Mouse (Mus musculus) stomach, embryonic 14.5 days (tissue): ENCODE results near the gene Ttll5. TPM values are rescaled to one million over a fixed set of nuclear protein-coding genes. Genes with fewer than 3 reads are reported as not detected.

ENCODE experiments used
- ATAC-seq: fragments of 200-750 bp; cut with Nextera tagmentation; 2 replicates; pipeline ENCODE4 v1.8.0; 2017; ENCODE audit warnings: low read depth, moderate TSS enrichment; ENCODE audit not compliant: insufficient number of reproducible peaks, insufficient read depth, low FRiP score
- H3K27ac ChIP-seq: fragments of 300-500 bp; sonication (generic); 2 replicates; pipeline ENCODE4 v1.5.1; 2014; ENCODE audit warnings: mild to moderate bottlenecking, low read length, moderate library complexity, mixed read lengths
- H3K27me3 ChIP-seq: fragments of 300-500 bp; sonication (generic); 2 replicates; pipeline ENCODE4 v1.6.1; 2014; ENCODE audit warnings: low read length, control low read depth, mixed read lengths; ENCODE audit not compliant: control insufficient read depth, insufficient read depth
- H3K36me3 ChIP-seq: fragments of 300-500 bp; sonication (generic); 2 replicates; pipeline ENCODE4 v1.6.1; 2014; ENCODE audit warnings: mild to moderate bottlenecking, control low read depth, low read length, moderate library complexity, mixed read lengths; ENCODE audit not compliant: control insufficient read depth, insufficient read depth
- H3K4me1 ChIP-seq: fragments of 300-500 bp; sonication (generic); 2 replicates; pipeline ENCODE4 v1.6.1; 2014; ENCODE audit warnings: low read length, control low read depth, mixed read lengths; ENCODE audit not compliant: control insufficient read depth, insufficient read depth
- H3K4me2 ChIP-seq: fragments of 300-500 bp; sonication (generic); replicated peaks from 2 replicates; pipeline ENCODE4 v1.6.1; 2014; ENCODE audit warnings: low read depth, low read length, control low read depth
- H3K4me3 ChIP-seq: fragments of 300-500 bp; sonication (generic); 2 replicates; pipeline ENCODE4 v1.5.1; 2014; ENCODE audit warnings: low read depth, low read length, control low read depth
- H3K9ac ChIP-seq: fragments of 300-500 bp; sonication (generic); replicated peaks from 2 replicates; pipeline ENCODE4 v1.6.1; 2014; ENCODE audit warnings: low read depth, mild to moderate bottlenecking, control low read depth, low read length, moderate library complexity, mixed read lengths
- H3K9me3 ChIP-seq: fragments of 300-500 bp; sonication (generic); 2 replicates; pipeline ENCODE4 v1.6.1; 2016; ENCODE audit warnings: low read depth, low read length, control low read depth; ENCODE audit not compliant: control insufficient read depth
- WGBS: fragments of 180-500 bp; shearing (Covaris S2); extraction: QIAGEN DNeasy Blood & Tissue Kit; methylation state at CpG from one replicate; pipeline ENCODE4 v1.1.7; 2014; 5-methylcytosine and 5-hydroxymethylcytosine counted together
- polyA plus RNA-seq: library from polyadenylated mRNA; unstranded; fragments of >200 nt; fragmentation: Nextera tagmentation; extraction: Ambion mirVana; gene quantifications from 2 replicates; pipeline ENCODE4 v1.2.1, GENCODE M21; 2014

Gene Ttll5
- polyA plus RNA-seq, 1 experiment from 2014 or later = 17.7 TPM

DNA sequence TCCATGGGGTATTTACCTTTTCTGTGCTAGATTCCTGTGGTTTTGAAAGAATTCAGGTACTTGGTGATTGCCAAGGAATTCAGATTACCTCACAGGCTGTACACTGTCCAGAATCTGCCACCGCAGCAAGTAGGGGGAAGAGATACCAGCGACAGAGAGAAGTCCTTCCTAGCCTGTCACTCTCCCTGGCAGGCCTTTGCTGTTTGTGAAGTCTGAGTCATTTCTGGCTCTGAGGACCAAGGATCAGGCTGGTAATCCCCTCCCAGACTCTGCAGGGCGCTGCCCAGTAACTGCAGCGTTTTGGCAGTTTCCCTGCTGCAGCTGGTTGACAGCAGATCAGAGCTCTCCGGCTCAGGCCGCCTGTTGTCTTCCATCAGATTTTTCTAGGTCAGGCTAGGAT is 45.0 kb downstream of the Ttll5 start:
- 39% methylated on average over 6 of the region's 6 CpGs for WGBS
- no peak overlapping the region for H3K27ac ChIP-seq

DNA sequence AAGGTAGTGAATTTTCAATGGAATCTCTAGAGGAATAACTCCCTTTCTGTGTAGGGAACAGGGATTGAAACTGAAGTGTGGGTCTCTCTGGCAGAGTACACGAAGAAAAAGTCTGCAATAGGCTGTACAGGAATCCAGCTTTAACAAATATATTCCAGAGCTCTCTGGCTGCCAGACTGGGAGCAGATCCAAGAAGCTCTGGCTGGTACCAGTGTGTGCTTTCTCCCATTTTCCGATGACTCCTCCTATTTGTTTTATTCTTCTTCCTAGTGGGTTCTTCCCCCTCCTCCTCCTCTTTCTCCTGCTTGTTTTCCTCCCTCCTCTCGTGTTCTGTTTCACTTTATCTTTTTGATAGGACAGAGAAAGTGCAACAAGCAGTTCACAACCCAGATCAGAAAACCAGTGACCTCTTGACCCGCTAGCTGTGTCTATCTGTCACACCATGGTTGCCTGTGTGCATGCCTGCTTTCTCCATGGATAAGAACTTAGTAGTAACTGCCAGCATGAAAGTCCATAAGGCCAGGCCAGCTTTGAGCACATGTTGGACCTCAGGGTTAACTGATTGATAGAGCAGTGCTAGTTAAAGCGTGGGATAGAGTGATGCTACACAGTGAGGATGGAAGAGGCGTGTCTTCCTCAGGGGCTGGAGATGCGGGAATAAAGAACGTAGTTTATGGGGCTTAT is 55.3 kb downstream of the Ttll5 start:
- H3K9me3 ChIP-seq = no peaks in the 10 kb centered on the region
- H3K4me3 ChIP-seq = no peak overlapping the region
- no peaks in the 10 kb centered on the region; the same call in 1 of the 2 replicates for H3K36me3 ChIP-seq
- H3K4me1 ChIP-seq = peaks cover 7% of the 10 kb centered on the region; the same call in 1 of the 2 replicates
- WGBS = 68% methylated on average over 8 of the region's 8 CpGs
- H3K27ac ChIP-seq = peak overlapping the region; percentile 74; the same call in 1 of the 2 replicates
- H3K4me2 ChIP-seq = no peak overlapping the region
- ATAC-seq = peak; percentile 42; the same call in 1 of the 2 replicates
- H3K27me3 ChIP-seq = no peaks in the 10 kb centered on the region
- no peak overlapping the region for H3K9ac ChIP-seq

More for the DNA sequence above, 45.0 kb downstream of the Ttll5 start:
- no peak for ATAC-seq
- Histone ChIP-seq H3K4me1 (no peaks in the 10 kb centered on the region), H3K9me3 (no peaks in the 10 kb centered on the region), H3K4me2 (no peak overlapping the region), H3K36me3 (no peaks in the 10 kb centered on the region), H3K4me3 (no peak overlapping the region), H3K9ac (no peak overlapping the region), H3K27me3 (no peaks in the 10 kb centered on the region)

DNA sequence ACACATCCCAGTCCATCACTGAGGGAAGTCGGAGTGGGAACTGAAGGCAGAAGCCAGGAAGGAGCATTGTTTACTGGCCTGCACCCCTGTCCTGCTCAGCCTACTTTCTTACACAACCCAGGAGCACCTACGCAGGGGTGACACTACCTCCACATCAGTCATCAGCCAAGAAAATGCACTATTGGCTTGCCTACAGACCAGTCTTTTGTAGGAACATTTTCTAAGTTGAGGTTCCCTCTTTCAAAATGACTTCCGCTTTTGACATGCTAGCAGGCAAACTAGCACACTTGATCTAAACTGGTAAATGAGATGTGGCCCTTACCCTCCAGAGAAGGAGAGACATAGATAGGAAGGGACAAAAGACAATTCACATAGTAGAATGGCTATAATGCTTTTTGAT is 60.6 kb downstream of the Ttll5 start:
- ATAC-seq = no peak
- H3K4me3 ChIP-seq = no peak overlapping the region
- H3K9me3 ChIP-seq = no peaks in the 10 kb centered on the region
- H3K4me2 ChIP-seq = no peak overlapping the region
- no peaks in the 10 kb centered on the region; the same call in 1 of the 2 replicates for H3K36me3 ChIP-seq
- H3K27me3 ChIP-seq = no peaks in the 10 kb centered on the region
- WGBS = 93% methylated on average over 3 of the region's 3 CpGs
- no peak overlapping the region for H3K27ac ChIP-seq
- peaks cover under 1% of the 10 kb centered on the region; the same call in 1 of the 2 replicates for H3K4me1 ChIP-seq
- no peak overlapping the region for H3K9ac ChIP-seq

DNA sequence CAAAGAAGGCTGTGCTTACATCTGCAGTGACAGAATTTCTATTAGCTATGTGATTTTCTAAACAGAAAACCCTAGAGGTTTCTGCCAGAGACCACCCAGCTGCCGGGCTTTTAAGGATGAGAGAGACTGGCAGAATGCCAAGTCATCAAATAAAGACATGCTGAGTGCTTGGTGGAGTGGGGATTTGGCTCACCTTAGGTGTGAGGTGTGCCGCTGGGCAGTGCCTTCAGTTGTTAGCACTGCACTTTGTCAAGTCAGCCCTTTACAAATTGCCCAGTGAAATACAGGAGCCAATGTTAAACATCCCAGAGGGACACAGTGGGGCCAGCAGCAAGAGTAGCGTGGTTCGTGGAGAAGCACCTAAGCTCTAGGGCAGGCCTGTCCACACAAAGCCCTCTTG is 65.6 kb downstream of the Ttll5 start:
- Histone ChIP-seq H3K4me3 (no peak overlapping the region), H3K9me3 (no peaks in the 10 kb centered on the region), H3K27ac (peak overlapping the region; percentile 75; the same call in 1 of the 2 replicates), H3K4me1 (peaks cover 8% of the 10 kb centered on the region; the same call in 1 of the 2 replicates), H3K9ac (no peak overlapping the region), H3K4me2 (no peak overlapping the region), H3K27me3 (no peaks in the 10 kb centered on the region), H3K36me3 (peaks cover 4% of the 10 kb centered on the region; the same call in 1 of the 2 replicates)
- ATAC-seq = peak; percentile 72; the same call in 1 of the 2 replicates
- 32% methylated on average over 4 of the region's 4 CpGs for WGBS

DNA sequence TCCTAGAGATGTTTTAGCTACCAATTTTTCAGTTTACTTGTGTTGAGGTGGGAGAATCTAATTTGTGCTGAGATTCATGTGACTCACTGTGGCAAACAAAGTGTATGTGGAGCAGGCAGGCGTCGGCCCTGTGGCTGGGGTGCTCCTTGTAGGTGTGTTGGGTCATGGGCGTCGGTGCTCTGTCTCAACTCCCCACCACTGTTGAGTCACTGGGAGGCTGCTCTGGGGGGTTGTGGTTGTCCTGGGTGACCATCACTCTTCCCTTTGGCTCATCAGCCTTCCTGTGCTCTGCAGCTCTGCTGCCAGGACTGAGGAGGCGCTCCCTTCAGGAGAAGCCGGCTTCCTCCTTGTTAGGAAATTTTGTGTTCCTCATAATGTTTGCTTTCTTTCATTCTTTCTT is 79.5 kb downstream of the Ttll5 start:
- H3K9ac ChIP-seq = no peak overlapping the region
- H3K9me3 ChIP-seq = no peaks in the 10 kb centered on the region
- H3K36me3 ChIP-seq = no peaks in the 10 kb centered on the region; the same call in 1 of the 2 replicates
- H3K27me3 ChIP-seq = no peaks in the 10 kb centered on the region
- 81% methylated on average over 6 of the region's 6 CpGs for WGBS
- no peak overlapping the region for H3K4me2 ChIP-seq
- ATAC-seq = no peak
- 0 out of 2 replicates have a peak, but pooled peaks cover 7% of the 10 kb centered on the region for H3K4me1 ChIP-seq
- H3K27ac ChIP-seq = no peak overlapping the region
- H3K4me3 ChIP-seq = no peak overlapping the region

DNA sequence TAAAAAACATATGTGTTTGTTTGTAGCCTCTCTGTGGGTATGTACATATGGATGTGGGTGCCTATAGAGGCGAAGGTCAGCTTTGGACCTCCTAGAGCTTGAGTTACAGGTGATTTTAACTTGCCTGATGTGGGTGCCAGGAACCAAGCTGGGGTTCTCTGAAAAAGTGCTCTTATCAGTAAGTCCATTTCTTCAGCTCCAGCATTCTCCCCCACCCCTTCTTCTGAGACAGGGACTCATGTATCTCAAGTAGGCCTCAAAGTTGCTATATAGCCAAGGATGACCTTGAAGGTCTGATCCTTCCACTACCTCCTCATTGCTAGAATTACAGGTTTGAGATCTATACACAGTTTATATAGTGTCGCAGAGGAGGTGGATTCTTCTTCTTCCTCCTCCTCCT is 81.2 kb downstream of the Ttll5 start:
- Histone ChIP-seq H3K27me3 (no peaks in the 10 kb centered on the region), H3K9ac (no peak overlapping the region), H3K4me2 (no peak overlapping the region), H3K27ac (no peak overlapping the region), H3K4me3 (no peak overlapping the region), H3K9me3 (no peaks in the 10 kb centered on the region), H3K4me1 (0 out of 2 replicates have a peak, but pooled peaks cover 7% of the 10 kb centered on the region), H3K36me3 (no peaks in the 10 kb centered on the region; the same call in 1 of the 2 replicates)
- 91% methylated on average over 2 of the region's 2 CpGs for WGBS
- no peak for ATAC-seq

DNA sequence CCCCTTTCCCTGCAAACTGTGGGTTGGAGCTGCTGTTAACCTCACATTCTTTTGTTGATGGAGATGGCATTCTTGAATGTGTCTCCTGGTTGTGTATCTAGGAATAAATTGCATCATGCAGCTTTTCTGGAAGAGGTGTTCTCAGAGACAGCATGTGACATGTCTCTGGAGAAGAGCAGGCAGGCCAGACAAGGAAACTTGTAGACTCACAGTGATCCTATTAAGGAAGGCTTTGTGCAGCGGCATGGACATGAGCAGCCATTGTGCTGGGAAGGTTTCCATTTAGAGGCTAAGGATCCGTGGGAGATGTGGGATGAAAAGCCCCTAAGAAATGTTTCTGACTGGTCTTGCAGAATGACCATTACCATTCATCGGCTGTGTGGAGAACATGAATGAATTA is 83.4 kb downstream of the Ttll5 start:
- ATAC-seq = no peak
- Histone ChIP-seq H3K36me3 (no peaks in the 10 kb centered on the region; the same call in 1 of the 2 replicates), H3K9me3 (no peaks in the 10 kb centered on the region), H3K27me3 (no peaks in the 10 kb centered on the region), H3K9ac (no peak overlapping the region), H3K27ac (peak overlapping the region; percentile 33; the same call in 1 of the 2 replicates), H3K4me2 (no peak overlapping the region), H3K4me3 (no peak overlapping the region), H3K4me1 (0 out of 2 replicates have a peak, but pooled peaks cover 7% of the 10 kb centered on the region)
- 72% methylated on average over 3 of the region's 3 CpGs for WGBS

DNA sequence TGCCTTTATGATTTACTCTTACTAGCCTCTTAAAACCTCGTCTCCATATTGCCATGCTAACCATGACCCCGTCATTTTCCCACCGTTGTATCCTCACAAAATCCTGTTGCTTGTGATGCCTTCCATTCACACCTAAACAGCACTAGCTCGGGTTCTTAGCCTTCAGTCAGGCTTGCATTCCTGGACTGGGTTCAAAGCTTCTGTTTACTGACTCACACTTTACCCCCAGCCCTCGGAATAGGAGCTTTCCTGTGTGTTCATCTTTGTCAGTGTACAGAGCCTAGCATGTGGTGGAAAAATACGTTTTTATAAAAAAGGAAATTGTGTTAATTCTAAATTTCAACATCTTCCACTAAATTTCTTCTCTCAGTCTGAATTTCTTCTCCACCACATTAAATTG is 86.4 kb downstream of the Ttll5 start:
- H3K9ac ChIP-seq = no peak overlapping the region
- no peaks in the 10 kb centered on the region for H3K9me3 ChIP-seq
- no peaks in the 10 kb centered on the region; the same call in 1 of the 2 replicates for H3K36me3 ChIP-seq
- no peak for ATAC-seq
- H3K4me1 ChIP-seq = 0 out of 2 replicates have a peak, but pooled peaks cover 7% of the 10 kb centered on the region
- no peak overlapping the region for H3K4me2 ChIP-seq
- WGBS = 73% methylated on average over 6 of the region's 6 CpGs
- H3K27me3 ChIP-seq = no peaks in the 10 kb centered on the region
- no peak overlapping the region for H3K27ac ChIP-seq
- no peak overlapping the region for H3K4me3 ChIP-seq
